Mouse (Mus musculus): Measurements from ENCODE around the gene Rnf11.

The Rnf11 gene

DNA sequence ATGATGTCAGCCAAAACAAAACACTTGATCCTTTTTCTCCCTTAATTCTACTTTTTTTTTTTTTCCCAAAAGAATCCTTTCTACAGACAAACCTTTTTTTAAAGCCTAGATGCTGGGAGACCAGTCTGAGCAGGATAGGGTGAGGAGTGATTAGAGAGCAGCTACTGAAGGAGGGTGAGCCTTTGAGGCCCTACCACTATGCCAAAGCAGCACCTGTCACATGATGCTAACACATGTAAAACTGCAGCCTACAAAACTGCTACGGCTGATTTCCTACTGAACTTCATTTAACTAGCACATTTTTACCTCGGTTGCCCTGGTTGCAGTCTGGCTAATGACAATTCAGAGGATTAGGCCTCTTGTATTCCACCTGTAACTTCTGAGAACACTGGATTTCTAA lies 39.6 kb downstream of the Rnf11 start:
- no peak for DNase-seq (ENCODE audit: low spot score in 2 of 2)

DNA sequence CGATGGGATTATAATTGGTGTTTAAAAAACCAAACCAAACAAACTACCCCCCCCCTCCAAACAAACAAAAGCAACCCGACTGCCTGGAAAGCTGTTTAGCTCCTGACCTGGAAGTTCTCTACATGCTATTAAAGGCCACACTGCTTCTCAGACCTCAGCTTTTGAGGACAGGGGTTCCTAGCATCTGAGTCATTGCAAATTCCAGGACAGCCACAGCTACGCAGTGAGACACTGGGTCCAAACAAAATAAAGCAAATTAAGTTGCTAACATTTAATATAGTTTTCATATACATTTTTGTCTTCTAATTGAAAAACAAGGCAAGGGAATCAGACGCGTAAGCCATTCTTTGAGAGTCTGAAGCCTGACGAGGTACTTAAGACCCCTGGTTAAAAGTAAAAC lies 40.1 kb downstream of the Rnf11 start:
- no peak for DNase-seq (ENCODE audit: low spot score in 2 of 2)

DNA sequence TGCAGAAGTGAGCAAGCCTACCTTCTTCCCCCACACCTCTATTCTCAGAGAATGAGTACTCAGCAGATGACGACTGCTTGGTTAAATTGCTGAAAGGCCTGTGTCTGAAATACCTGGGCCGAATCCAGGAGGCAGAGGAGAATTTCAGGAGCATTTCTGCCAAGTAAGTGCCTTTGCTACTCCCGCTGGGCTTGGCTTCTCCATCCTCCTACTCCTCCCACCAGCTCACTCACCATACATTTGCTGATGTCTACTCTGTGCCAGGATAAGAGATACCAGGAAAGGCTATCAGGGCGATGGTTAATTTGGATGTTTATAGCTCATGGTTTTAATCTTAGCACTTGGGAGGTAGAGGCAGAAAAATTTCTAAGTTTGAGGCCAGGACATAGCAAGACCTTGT lies 41.9 kb downstream of the Rnf11 start:
- no peak for DNase-seq (ENCODE audit: low spot score in 2 of 2)

DNA sequence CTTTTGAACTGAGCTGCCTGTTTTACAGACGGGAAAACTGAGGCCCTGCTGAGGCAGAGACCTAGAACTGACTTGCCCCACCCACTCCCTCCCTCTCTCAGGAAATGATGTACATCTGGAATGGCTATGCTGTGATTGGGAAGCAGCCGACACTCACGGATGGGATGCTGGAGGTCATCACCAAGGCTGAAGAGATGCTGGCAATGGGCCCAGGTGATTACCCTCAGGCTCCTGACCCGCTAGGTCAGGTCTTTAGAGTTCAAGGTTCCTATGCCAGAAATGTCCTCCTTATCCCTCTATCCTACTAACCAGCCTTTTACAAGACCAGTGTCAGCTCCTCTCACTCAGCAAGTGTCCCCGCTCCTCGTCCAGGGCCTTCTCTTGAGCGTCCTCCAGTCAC lies 42.4 kb downstream of the Rnf11 start:
- no peak for DNase-seq (ENCODE audit: low spot score in 2 of 2)

DNA sequence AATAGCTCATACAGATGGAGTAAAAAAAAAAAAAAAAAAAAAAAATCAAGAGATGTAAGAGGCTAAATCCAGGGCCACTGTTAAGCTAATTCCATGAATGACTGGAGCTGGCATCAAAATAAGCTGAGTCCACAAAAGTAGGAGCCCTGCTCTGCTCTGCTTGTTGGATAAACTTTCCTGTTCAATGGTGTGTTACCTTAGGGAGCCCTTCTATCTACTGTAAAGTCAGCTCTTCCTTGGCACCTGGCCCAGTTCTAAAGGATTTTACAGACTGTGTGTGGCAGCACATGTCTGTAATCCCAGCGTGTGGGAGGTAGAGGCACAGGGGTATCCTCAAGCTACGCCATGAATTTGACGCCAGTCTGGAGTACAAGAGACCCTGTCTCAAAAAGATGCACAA lies 43.5 kb downstream of the Rnf11 start:
- no peak for DNase-seq (ENCODE audit: low spot score in 2 of 2)

DNA sequence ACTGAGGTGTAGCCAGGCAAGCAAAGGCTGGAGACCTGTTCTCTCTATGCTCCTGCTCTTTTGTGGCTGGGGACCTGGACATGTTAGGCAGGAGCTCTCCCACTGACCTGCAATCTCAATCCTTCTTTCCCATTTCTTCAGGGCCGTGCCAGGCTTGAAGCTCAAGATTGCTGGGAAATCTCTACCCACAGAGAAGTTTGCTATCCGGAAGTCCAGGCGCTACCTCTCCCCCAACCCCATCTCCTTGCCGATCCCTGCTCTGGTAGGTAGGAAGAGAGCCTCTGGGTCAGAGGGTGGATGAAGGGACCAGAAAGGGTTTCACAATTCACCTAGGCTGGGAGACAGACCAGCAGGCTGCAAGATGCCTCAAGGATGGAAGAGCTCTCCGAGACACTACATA lies 44.1 kb downstream of the Rnf11 start:
- DNase-seq (ENCODE audit: low spot score in 2 of 2), result no peak

DNA sequence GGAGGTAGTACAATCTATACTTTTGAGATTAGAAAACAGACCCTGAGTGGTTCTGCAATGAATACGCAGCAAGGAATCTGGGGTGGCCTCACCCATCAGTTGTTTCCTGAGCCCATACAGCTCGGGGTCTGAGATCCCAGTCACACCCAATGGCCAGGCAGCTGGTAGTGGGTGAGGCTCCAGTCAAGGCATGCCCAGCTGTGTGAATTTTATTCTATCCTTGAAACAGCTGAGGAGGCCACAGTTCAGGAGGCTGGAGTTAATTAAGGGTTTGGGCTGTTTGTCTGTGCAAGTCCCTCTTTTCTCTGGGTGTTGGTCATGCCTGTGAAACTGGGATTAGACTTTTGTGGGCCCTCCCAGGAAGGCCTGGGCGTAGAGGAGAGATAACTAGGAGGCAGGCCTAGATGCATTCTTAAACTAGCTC lies 44.7 kb downstream of the Rnf11 start:
- DNase-seq (ENCODE audit: low spot score in 2 of 2), result no peak

DNA sequence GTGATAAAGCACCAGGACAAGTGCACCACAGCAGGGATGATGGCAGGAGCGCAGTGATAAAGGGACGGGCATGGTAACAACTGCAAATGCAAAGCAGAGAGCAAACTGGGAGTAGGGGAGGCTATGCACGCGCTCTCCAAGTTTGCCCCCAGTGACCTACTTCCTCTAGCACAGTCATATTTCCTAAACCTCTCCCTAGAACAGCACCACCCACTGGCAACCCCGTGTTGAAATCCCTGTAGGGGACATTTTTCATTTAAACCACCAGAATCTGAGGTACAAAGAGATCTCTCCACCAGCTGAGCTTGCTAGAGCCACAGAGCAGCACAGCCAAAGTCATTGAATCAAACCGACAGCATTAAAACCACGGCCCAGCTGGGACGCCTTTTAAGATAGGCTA lies 45.4 kb downstream of the Rnf11 start:
- DNase-seq (ENCODE audit: low spot score in 2 of 2), result no peak

DNA sequence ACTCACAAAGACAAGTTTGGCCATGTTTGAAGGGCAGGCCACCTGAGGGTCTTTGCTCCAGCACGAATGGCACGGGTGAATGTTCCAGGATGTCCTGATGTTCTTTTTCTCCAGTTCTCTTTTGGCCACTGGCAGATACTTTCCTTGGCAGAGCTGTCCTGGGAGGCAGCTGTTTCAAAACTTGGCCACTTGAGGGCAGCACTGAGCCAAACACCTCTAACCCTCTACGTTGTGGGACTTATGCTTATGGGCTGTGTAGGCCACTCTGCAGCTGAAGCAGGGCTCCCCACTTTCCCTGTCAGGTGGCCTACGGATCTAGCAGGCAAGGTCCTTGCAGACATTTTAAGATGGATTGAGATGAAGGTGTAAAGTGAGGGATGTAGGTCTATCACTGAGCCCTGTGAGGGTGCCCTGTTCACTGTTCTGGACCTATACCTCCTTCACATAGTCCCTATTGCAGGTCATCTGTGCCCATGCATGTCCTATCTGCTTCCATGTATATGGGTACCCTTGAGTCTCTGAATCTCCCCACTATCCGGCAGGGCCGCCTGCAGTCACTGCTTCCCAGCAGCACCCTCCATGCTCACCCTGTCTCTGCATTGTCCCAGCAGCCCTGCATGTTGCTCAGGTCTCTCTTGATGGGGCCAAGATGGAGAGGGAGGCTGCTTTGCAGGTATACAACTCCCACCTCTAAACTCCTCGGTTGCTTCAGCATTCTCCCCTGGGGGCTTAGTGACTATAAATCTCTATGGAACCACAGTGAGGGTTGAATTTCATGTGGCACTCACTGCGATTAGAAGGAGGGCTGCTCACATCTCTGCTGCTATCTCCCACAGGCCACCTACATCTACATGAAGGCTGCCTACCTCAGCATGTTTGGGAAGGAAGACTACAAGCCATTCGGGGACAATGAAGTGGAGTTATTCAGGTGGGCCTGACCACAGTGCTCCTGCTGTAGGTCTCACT lies 46.3 kb downstream of the Rnf11 start:
- peak; percentile 54 to 70 for DNase-seq (ENCODE audit: low spot score in 2 of 2)

DNA sequence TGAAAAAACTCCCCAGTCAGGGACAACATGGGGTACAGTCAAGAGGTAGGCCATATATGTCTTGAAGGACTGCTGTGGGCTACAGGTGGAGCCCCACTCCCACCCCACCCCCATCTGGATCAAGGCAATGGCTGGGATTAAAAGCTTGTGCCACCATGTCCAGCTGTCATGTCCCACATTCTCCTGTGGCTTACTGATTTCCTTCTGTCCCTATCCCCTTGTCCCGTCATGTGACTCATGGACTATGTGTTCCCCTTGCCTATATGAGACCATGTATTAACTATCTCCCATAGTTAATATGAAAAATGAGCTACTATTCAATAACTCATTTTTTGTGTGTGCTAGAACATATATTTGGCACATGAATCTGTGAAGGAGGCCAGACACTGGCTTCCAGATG lies 50.3 kb downstream of the Rnf11 start:
- no peak for DNase-seq (ENCODE audit: low spot score in 2 of 2)

DNA sequence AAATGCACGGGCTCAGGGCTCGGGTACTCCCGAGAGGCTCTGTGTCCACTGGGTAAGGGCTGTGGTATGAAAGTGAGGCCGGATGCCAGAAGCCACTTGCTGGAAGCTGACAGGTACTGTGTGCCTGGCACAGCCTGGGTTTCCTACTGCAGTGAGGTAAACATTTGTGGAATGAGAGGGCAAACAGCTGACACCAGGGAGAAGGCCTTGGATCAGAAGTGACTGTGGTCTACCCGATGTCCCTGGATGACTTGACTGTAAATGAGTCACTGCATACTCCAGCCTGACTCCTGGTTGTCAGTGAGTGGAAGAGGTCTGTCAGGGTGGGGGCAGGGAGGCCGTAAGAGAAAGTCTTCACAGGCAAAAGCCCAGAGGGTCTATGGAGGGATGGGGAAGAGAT lies 50.9 kb downstream of the Rnf11 start:
- DNase-seq (ENCODE audit: low spot score in 2 of 2), result no peak

DNA sequence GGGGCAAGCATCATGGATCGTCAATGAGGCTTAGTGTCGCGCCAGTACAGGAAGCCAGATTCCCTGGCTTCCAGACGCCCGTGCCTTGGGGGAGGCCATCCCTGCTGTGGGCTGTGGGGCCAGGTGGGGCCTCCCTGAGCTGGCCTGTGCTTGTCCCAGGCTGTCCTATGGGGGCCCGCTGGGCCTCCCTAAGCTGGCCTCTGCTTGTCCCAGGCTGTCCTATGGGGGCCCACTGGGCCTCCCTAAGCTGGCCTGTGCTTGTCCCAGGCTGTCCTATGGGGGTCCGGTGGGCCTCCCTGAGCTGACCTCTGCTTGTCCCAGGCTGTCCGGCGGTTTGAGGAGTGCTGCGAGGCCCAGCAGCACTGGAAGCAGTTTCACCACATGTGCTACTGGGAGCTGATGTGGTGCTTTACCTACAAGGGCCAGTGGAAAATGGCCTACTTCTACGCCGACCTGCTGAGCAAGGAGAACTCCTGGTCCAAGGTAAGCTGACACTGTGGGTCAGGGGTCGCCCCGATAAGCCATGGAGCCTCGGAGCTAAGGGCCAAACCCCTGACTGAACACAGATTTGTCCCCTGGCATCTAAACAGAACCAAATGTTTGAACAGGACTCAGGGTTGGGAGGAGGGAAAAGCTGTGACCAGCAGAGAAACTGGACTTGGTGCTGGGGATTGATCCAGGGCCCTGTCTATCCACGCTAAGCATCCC lies 51.7 kb downstream of the Rnf11 start:
- DNase-seq (ENCODE audit: low spot score in 2 of 2), result no peak

DNA sequence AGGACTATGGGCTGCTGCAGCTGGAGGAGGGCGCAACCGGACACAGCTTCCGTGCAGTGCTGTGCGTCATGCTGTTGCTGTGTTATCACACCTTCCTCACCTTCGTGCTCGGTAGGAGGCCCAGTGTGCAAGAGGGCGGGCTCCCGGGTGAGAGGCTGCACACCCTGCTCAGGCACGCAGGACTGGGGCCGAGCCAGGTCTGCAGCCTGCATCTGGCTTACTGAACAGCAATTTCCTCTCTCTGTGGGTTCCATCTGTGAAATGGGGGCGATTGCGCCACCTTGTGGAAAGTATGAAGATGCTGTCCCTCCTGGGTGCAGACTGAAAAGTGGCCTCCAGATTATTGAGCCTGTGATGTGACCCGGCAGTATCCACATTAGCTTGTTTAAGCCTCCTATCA lies 53.7 kb downstream of the Rnf11 start:
- peak in 1 of 2 experiments; percentile 25 for DNase-seq (ENCODE audit: low spot score in 2 of 2)

DNA sequence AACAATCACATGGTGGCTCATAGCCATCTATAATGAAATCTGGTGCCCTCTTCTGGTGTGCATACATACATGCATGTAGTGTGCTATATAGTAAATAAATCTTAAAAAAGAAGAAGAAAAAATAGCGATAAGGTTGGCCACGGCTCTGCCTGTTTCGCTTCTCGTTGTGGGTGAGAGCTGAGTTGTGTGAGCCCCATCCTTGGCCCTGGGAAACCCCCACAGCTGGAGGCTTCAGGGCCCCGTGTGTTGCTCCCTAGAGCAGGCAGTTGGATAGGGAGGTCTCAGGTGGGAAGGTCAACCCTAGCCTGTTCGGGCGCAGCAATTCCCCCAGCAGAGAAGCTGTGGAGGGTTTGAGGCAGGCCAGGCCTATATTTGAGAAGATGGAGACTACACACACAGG lies 54.3 kb downstream of the Rnf11 start:
- no peak for DNase-seq (ENCODE audit: low spot score in 2 of 2)

DNA sequence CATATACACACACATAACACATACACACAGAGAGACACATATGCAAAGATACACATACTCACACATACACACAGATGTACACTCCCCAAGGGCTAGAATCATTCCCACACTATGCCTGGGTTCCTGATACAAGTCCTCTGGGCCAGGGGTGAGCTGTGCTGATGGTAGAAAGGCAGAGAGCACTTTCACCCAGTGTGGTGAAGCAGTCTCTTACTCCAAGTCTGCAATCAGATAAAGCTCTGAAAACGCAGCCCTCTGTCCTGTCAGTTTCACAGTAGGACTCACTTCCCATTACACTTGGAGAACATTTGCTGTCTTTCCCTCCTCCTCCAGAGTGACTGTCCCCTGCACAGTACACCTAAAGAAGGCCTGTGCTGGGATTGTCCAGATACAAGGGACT lies 57.5 kb downstream of the Rnf11 start:
- DNase-seq (ENCODE audit: low spot score in 2 of 2), result no peak

DNA sequence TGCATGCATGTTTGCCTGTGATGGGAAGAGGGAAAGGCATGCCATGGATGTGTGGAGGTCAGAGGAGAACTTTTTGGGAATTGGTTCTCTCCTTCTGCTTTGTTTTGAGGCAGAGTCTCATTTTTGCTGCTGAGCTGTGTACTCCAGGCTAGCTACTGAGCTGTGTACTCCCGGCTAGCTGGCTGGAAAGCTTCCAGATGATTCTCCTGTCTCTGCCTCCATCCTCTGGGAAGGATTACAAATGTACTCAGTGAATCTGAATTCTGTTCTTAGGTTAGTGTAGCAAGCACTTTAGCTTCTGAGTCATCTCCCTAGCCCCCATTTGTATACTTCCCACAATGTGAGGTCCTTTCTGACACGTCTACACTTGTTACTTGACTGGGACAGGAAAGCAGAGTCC lies 61.1 kb downstream of the Rnf11 start:
- DNase-seq (ENCODE audit: low spot score in 2 of 2), result no peak

DNA sequence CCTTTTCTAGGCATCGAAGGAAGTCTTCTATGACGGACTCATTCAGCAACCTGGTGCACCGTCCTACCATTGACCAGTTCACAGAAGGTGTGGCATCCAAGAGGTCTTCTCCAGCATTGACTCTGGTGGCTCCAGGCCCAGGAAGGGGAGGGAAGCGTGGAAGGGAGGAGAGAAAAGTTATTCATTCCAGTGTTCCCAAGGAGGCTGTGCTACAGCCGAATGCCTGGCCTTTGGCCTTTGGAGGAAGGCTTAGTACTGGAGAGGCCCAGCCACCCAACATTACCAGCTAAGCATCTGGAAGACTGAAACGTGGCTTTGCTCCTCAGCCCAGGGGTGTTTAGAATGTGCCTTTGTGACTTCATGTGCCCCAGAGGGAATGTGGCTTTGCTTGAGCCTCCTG lies 62.1 kb downstream of the Rnf11 start:
- DNase-seq (ENCODE audit: low spot score in 2 of 2), result no peak

DNA sequence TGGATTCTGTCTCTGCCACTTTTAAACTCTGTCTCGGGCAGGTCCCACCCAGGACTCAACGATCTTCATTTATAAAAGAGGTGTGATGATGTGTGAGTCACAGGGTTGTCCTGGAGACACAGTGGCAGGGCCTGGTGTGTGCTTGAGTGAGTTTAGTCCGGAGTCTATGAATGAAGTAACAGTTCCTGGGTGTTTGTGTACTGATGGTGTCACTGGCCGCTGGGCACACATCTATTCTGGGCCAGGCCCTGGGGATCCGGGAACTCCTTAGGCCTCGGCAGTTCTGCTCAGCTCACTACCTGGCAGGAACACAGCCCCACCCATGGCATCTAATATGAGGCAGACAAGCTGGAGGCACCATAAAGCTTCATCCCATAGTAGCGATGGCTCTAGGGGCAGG lies 62.9 kb downstream of the Rnf11 start:
- no peak for DNase-seq (ENCODE audit: low spot score in 2 of 2)

DNA sequence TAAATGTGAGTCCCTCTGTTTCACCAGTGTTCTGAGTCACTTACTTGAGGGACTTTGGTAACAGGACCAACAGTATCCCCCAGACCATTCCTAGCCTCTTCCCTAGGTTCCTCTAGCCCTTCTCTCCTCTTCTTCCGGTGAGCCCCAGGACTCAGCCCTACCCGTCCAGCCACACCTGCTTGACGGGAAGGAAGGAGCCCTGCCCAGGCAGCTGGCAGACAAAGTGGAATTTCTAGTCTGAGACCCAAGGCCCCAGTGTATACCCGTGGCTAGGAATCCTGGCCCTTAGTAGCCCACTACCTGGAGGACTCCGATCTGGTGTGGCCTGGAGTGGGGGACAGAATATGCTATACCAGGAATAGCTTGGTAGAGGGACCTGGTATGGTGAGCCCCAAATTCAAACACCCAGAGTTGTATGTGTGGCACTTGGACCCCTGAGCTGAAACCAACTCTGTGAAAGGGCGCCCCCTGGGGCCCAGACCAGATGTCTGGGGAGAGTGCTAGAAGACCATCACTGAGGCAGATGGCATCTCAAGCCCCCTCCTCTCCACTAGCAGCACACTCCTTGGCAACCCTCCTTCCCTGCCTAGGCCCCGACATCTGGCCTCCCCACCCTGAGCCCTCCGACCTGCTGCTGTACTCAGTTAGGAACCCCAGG lies 64.3 kb downstream of the Rnf11 start:
- no peak for DNase-seq (ENCODE audit: low spot score in 2 of 2)

DNA sequence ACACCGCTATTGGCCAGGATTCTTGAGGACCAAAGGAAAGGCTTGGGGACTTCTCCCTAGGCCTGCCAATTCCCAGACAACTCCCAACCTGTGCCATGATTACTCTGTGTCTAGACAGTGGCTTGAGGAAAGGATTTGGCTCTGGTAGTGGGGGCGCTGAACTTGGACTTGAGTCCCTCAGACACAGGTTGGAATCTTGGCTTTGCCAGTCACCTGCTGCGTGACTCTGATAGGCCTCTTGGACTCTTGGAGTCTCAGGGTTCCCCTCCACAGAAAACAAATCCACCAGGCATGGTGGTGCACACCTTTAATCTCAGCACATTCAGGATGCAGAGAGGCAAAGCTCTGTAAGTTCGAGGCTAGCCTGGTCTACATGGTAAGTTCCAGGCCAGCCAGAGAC lies 65.0 kb downstream of the Rnf11 start:
- no peak for DNase-seq (ENCODE audit: low spot score in 2 of 2)

DNA sequence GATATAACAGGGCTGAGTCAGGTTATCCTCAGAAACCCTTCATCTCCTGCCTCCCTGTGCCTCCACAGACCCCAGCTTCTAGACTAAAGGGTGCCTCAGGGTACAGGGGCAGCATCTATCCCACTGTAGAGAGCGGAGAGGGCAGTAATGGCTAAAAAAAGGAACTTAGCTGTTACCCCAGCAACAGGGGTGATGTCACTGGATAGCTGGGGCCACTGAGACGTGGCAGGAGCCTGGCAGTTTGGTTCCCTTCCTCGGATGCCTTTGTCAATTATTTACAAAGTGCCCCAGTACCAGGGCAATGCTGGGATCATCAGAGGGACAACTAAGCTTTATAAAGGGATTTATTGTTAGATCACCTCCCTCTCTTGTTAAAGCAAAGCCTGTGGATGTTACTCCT lies 65.5 kb downstream of the Rnf11 start:
- no peak for DNase-seq (ENCODE audit: low spot score in 2 of 2)

DNA sequence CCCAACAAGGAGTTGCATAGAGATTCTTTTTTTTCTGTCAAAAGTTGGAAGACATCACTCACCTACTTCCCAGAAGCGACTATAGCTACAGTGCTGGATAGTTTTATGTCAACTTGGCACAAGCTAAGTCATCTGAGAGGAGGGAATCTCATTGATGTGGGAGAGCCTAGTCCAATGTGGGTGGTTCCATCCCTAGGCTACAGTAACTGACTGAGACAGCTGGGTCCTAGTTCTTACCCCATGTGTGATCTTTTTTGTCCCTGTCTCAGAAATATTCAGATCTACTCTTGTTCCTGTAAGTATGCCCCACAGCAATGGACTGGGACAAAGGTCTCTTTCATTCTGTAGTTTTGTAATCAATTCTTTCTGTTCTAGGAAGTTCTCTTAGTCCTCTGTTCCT lies 66.5 kb downstream of the Rnf11 start:
- DNase-seq (ENCODE audit: low spot score in 2 of 2), result no peak

DNA sequence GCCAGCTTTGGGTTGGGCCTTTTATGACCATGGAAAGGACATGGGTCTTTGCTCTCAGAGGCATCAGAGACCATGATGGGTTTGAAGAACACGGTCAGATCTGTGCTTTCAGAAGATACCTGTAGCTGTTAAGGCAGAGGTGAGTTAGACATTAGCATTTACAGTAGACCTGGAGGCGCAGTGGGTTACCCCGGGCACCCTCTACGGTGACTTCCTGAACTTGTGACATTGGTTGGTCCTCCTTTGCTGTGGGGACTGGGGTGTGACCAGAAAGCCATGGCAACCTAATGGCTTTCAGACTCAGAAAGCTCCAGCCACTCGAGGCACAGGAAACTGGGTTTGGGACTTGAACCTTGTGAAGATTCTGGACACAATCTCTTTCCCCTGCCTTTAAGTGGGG lies 72.3 kb downstream of the Rnf11 start:
- DNase-seq (ENCODE audit: low spot score in 2 of 2), result no peak

Measured in cerebellum, postnatal 4 days (tissue).